Mouse (Mus musculus): Measurements from ENCODE around the gene Mei1. TPM values are rescaled to one million over a fixed set of nuclear protein-coding genes. Genes with fewer than 3 reads are reported as not detected.

Mei1 gene
- polyA plus RNA-seq (2015; fragmentation: Nextera tagmentation; extraction: Ambion mirVana), result 0.08 and 0.09 TPM in 2 replicates

- Histone ChIP-seq H3K4me3 (peak within 1 kb of the TSS; percentile 27), H3K27me3 (peaks cover 41% of the 10 kb centered on the region)
These were observed at the start of gene Mei1 for GRCm38 (mm10) chr15:82069898-82070297. Mei1 (plus strand) TSS chr15:82069996.

GRCm38 (mm10) chr15:82022535-82023088 is 47.2 kb upstream of the Mei1 start:
- 92% methylated on average over 13 of the region's 13 CpGs for WGBS
- Histone ChIP-seq H3K4me2 (no peak overlapping the region), H3K27ac (replicated peaks) (no peak overlapping the region), H3K27me3 (no peaks in the 10 kb centered on the region), H3K4me3 (no peak overlapping the region), H3K9ac (no peak overlapping the region), H3K9me3 (no peaks in the 10 kb centered on the region), H3K36me3 (peaks cover 65% of the 10 kb centered on the region), H3K4me1 (replicated peaks) (peaks cover 2% of the 10 kb centered on the region; the same call in 1 of the 2 replicates)
- ATAC-seq (ENCODE audit: low FRiP score, low read depth), result no peak

More at GRCm38 (mm10) chr15:82069898-82070297, at the start of gene Mei1:
- H3K9me3 ChIP-seq, result no peaks in the 10 kb centered on the region
- no peak within 1 kb of the TSS for H3K27ac ChIP-seq (replicated peaks)
- 25% methylated on average over 38 of the region's 40 CpGs for WGBS
- ATAC-seq (ENCODE audit: low FRiP score, low read depth), result no peak
- peak within 1 kb of the TSS; percentile 49 for H3K4me2 ChIP-seq
- H3K36me3 ChIP-seq, result no peaks in the 10 kb centered on the region
- H3K9ac ChIP-seq, result no peak within 1 kb of the TSS
- no peaks in the 10 kb centered on the region; the same call in 1 of the 2 replicates for H3K4me1 ChIP-seq (replicated peaks)

GRCm38 (mm10) chr15:82023965-82024635 is 45.7 kb upstream of the Mei1 start:
- peaks cover 70% of the 10 kb centered on the region for H3K36me3 ChIP-seq
- no peak overlapping the region for H3K4me2 ChIP-seq
- no peak for ATAC-seq (ENCODE audit: low FRiP score, low read depth)
- no peaks in the 10 kb centered on the region for H3K4me1 ChIP-seq (replicated peaks)
- no peak overlapping the region for H3K27ac ChIP-seq (replicated peaks)
- H3K9me3 ChIP-seq, result no peaks in the 10 kb centered on the region
- no peak overlapping the region for H3K9ac ChIP-seq
- WGBS, result 92% methylated on average over 6 of the region's 6 CpGs
- no peaks in the 10 kb centered on the region for H3K27me3 ChIP-seq
- H3K4me3 ChIP-seq, result no peak overlapping the region

- ATAC-seq (ENCODE audit: low FRiP score, low read depth), result no peak
- 92% methylated on average over 7 of the region's 7 CpGs for WGBS
- H3K36me3 ChIP-seq, result peaks cover 89% of the 10 kb centered on the region
- no peak overlapping the region for H3K4me3 ChIP-seq
- H3K4me2 ChIP-seq, result no peak overlapping the region
- H3K27me3 ChIP-seq, result no peaks in the 10 kb centered on the region
- no peak overlapping the region for H3K27ac ChIP-seq (replicated peaks)
- no peaks in the 10 kb centered on the region for H3K9me3 ChIP-seq
- H3K4me1 ChIP-seq (replicated peaks), result no peaks in the 10 kb centered on the region
- H3K9ac ChIP-seq, result no peak overlapping the region
These were observed 42.5 kb upstream of the Mei1 start for GRCm38 (mm10) chr15:82027276-82027675.

- Histone ChIP-seq H3K4me1 (replicated peaks) (no peaks in the 10 kb centered on the region), H3K27me3 (no peaks in the 10 kb centered on the region), H3K27ac (replicated peaks) (no peak overlapping the region), H3K4me3 (no peak overlapping the region), H3K36me3 (peaks cover 88% of the 10 kb centered on the region), H3K9me3 (no peaks in the 10 kb centered on the region), H3K4me2 (no peak overlapping the region), H3K9ac (no peak overlapping the region)
- ATAC-seq (ENCODE audit: low FRiP score, low read depth), result no peak
- 92% methylated on average over 7 of the region's 7 CpGs for WGBS
These were observed 42.1 kb upstream of the Mei1 start for GRCm38 (mm10) chr15:82027726-82028125.

- Histone ChIP-seq H3K4me1 (replicated peaks) (no peaks in the 10 kb centered on the region), H3K27me3 (no peaks in the 10 kb centered on the region), H3K9ac (no peak overlapping the region), H3K9me3 (no peaks in the 10 kb centered on the region), H3K4me3 (no peak overlapping the region), H3K36me3 (peaks cover 54% of the 10 kb centered on the region), H3K27ac (replicated peaks) (no peak overlapping the region), H3K4me2 (no peak overlapping the region)
- 91% methylated on average over 7 of the region's 7 CpGs for WGBS
- no peak for ATAC-seq (ENCODE audit: low FRiP score, low read depth)
These were observed 37.4 kb upstream of the Mei1 start for GRCm38 (mm10) chr15:82032386-82032785.

- no peak within 1 kb of the TSS for H3K9ac ChIP-seq
- no peaks in the 10 kb centered on the region for H3K27me3 ChIP-seq
- no peak within 1 kb of the TSS for H3K4me2 ChIP-seq
- H3K9me3 ChIP-seq, result no peaks in the 10 kb centered on the region
- no peak within 1 kb of the TSS for H3K4me3 ChIP-seq
- ATAC-seq (ENCODE audit: low FRiP score, low read depth), result no peak
- H3K36me3 ChIP-seq, result peaks cover 58% of the 10 kb centered on the region
- no peaks in the 10 kb centered on the region for H3K4me1 ChIP-seq (replicated peaks)
- WGBS, result 92% methylated on average over 4 of the region's 4 CpGs
- H3K27ac ChIP-seq (replicated peaks), result no peak within 1 kb of the TSS
These were observed 36.0 kb upstream of the Mei1 start, which contains the start of gene Desi1 for GRCm38 (mm10) chr15:82033762-82034161. Desi1 (minus strand) TSS chr15:82033862.

GRCm38 (mm10) chr15:82035904-82036689 is 33.7 kb upstream of the Mei1 start:
- WGBS, result 83% methylated on average over 12 of the region's 12 CpGs
- H3K27ac ChIP-seq (replicated peaks), result no peak overlapping the region
- H3K4me2 ChIP-seq, result no peak overlapping the region
- no peak overlapping the region for H3K9ac ChIP-seq
- H3K36me3 ChIP-seq, result peaks cover 56% of the 10 kb centered on the region
- ATAC-seq (ENCODE audit: low FRiP score, low read depth), result no peak
- H3K27me3 ChIP-seq, result no peaks in the 10 kb centered on the region
- H3K9me3 ChIP-seq, result no peaks in the 10 kb centered on the region
- no peak overlapping the region for H3K4me3 ChIP-seq
- H3K4me1 ChIP-seq (replicated peaks), result no peaks in the 10 kb centered on the region

- ATAC-seq (ENCODE audit: low FRiP score, low read depth), result no peak
- H3K4me3 ChIP-seq, result no peak overlapping the region
- WGBS, result 100% methylated on average over 1 of the region's 1 CpGs
These were observed 29.1 kb upstream of the Mei1 start for GRCm38 (mm10) chr15:82040650-82041049.

GRCm38 (mm10) chr15:82044166-82044784 is 25.5 kb upstream of the Mei1 start:
- H3K9me3 ChIP-seq, result no peaks in the 10 kb centered on the region
- peaks cover 35% of the 10 kb centered on the region for H3K4me1 ChIP-seq (replicated peaks)
- peaks cover 25% of the 10 kb centered on the region for H3K36me3 ChIP-seq
- H3K27ac ChIP-seq (replicated peaks), result no peak overlapping the region
- H3K4me2 ChIP-seq, result no peak overlapping the region
- H3K27me3 ChIP-seq, result no peaks in the 10 kb centered on the region
- H3K4me3 ChIP-seq, result no peak overlapping the region
- WGBS, result 97% methylated on average over 7 of the region's 7 CpGs
- no peak overlapping the region for H3K9ac ChIP-seq
- ATAC-seq (ENCODE audit: low FRiP score, low read depth), result no peak

More at GRCm38 (mm10) chr15:82040650-82041049, 29.1 kb upstream of the Mei1 start:
- Histone ChIP-seq H3K27me3 (no peaks in the 10 kb centered on the region), H3K4me1 (replicated peaks) (peaks cover 16% of the 10 kb centered on the region), H3K4me2 (no peak overlapping the region), H3K9ac (no peak overlapping the region), H3K36me3 (peaks cover 48% of the 10 kb centered on the region), H3K27ac (replicated peaks) (no peak overlapping the region), H3K9me3 (no peaks in the 10 kb centered on the region)

- Histone ChIP-seq H3K9me3 (no peaks in the 10 kb centered on the region), H3K4me3 (peak overlapping the region; percentile 75), H3K4me2 (peak overlapping the region; percentile 95), H3K36me3 (peaks cover 10% of the 10 kb centered on the region; the same call in 1 of the 2 replicates), H3K4me1 (replicated peaks) (peaks cover 35% of the 10 kb centered on the region), H3K27me3 (no peaks in the 10 kb centered on the region), H3K9ac (peak overlapping the region; percentile 72), H3K27ac (replicated peaks) (peak overlapping the region; percentile 92; the same call in 1 of the 2 replicates)
- 6% methylated on average over 26 of the region's 26 CpGs for WGBS
- no peak for ATAC-seq (ENCODE audit: low FRiP score, low read depth)
These were observed 23.4 kb upstream of the Mei1 start for GRCm38 (mm10) chr15:82046246-82046891.

Data from hindbrain, embryonic 15.5 days (tissue).